Mouse (Mus musculus): ENCODE measurements around the gene 1700034J05Rik. TPM values are rescaled to one million over a fixed set of nuclear protein-coding genes. Genes with fewer than 3 reads are reported as not detected.

Gene 1700034J05Rik
- polyA plus RNA-seq, 1 experiment from 2014 or later: 0.42 TPM

DNA sequence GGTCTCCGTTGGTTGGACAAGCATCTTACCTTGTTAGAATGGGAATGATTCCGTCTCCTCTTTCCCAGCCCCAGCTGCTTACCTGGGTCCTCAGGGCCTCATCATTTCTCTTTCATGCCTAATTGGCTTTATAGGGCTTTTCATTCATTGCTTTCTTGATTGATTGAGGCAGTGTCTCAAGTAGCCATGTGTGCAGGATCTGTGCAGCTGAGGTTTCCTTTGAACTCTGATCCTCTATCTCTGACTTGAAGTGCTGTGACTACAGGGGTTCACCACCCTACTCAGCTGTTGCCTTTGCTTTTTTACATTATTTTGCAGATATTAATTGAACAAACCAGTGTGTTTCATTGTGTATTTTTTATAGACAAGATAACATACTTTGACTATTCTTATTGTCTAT lies 25.2 kb downstream of the 1700034J05Rik start:
- Histone ChIP-seq H3K9me3 (replicated peaks; ENCODE audit: control insufficient read depth, low read length) (no peaks in the 10 kb centered on the region), H3K4me3 (ENCODE audit: low read depth, low read length) (no peak overlapping the region), H3K27ac (ENCODE audit: low read depth, low read length) (no peak overlapping the region), H3K4me1 (ENCODE audit: control insufficient read depth, insufficient read depth, low read length) (peaks cover 16% of the 10 kb centered on the region), H3K27me3 (ENCODE audit: control insufficient read depth, insufficient read depth, low read length) (no peaks in the 10 kb centered on the region), H3K9ac (ENCODE audit: low read depth, low read length) (no peak overlapping the region), H3K4me2 (no peak overlapping the region), H3K36me3 (ENCODE audit: control insufficient read depth, insufficient read depth, low read length) (no peaks in the 10 kb centered on the region)
- 82% methylated on average over 2 of the region's 2 CpGs for WGBS (ENCODE audit: insufficient replicate concordance)
- ATAC-seq (replicated peaks; ENCODE audit: insufficient number of reproducible peaks, low FRiP score, low TSS enrichment): no peak

DNA sequence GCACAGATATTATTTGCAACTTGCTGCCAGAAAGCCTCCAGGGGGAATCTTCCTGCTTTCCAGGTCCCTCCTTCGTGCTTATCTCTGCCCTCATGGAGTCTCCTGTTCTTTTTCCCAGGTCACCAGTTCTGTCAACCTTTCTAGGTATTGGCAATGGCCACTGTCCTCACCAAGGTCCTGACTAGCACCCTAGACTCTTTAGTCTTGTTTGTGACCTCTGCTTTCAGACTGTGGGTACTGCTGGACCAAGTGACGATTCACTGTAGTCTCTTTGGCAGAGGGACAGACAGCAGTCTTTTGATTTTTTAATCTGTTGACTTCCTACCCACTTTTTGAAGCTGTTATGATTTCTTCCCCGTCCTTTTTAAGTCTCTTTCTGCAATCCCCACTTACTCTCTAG lies 26.1 kb downstream of the 1700034J05Rik start:
- Histone ChIP-seq H3K4me1 (ENCODE audit: control insufficient read depth, insufficient read depth, low read length) (peaks cover 16% of the 10 kb centered on the region), H3K36me3 (ENCODE audit: control insufficient read depth, insufficient read depth, low read length) (no peaks in the 10 kb centered on the region), H3K27ac (ENCODE audit: low read depth, low read length) (peak overlapping the region; percentile 0; the same call in 1 of the 2 replicates), H3K27me3 (ENCODE audit: control insufficient read depth, insufficient read depth, low read length) (no peaks in the 10 kb centered on the region), H3K9ac (ENCODE audit: low read depth, low read length) (no peak overlapping the region), H3K4me3 (ENCODE audit: low read depth, low read length) (no peak overlapping the region), H3K9me3 (replicated peaks; ENCODE audit: control insufficient read depth, low read length) (no peaks in the 10 kb centered on the region), H3K4me2 (no peak overlapping the region)
- no peak for ATAC-seq (replicated peaks; ENCODE audit: insufficient number of reproducible peaks, low FRiP score, low TSS enrichment)
- WGBS (ENCODE audit: insufficient replicate concordance): 33% methylated on average over 3 of the region's 3 CpGs

DNA sequence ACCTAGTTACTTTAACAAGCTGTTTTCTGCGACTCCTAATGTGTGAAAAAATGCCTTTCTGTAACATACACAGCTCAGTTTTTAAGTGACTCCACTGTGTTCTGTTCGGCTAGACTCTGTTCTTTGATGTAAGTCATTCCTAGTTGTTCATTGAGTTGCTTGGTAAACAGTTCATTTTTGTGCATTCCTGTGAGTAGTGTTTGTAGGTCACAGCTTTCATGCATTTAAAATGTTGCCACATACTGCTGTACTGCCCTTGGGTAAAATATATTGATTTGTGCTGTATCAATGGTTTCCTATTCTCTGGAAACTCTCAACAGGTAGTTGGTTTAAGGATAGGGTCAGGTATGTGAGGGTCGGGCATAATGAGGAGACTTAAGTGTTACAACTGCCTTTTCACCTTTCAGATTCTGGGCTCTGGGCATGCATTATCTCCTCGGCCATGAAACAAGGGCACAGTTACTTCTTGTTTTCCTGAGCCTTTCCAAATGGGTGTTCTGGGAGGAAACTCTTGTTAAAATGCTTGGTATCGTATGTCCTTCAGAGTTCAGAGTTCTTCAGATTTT lies 27.7 kb downstream of the 1700034J05Rik start:
- Histone ChIP-seq H3K27ac (ENCODE audit: low read depth, low read length) (no peak overlapping the region), H3K9ac (ENCODE audit: low read depth, low read length) (no peak overlapping the region)
- 71% methylated on average over 5 of the region's 5 CpGs for WGBS (ENCODE audit: insufficient replicate concordance)

DNA sequence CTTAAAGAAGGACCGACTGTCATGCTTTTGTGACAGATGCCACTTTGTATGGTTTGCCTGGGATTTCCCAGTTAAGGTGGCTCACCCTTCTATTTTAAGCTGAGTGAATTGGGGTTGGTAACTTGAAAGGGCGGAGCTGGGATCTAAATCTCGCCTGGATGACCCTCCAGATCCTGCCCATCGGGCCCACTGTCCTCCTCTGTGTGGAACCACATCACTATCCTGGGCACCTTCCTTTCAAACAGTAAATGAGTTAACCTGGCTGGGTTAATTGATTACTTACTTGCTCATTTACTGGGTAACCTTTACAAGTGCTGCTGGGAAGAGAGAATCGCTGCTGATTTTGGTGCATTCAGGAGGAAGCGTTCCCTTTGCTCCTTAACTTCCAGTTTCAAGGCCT lies 35.9 kb downstream of the 1700034J05Rik start:
- Histone ChIP-seq H3K27ac (ENCODE audit: low read depth, low read length) (no peak overlapping the region), H3K4me1 (ENCODE audit: control insufficient read depth, insufficient read depth, low read length) (peaks cover 18% of the 10 kb centered on the region), H3K36me3 (ENCODE audit: control insufficient read depth, insufficient read depth, low read length) (0 out of 2 replicates have a peak, but pooled peaks cover 2% of the 10 kb centered on the region), H3K4me2 (no peak overlapping the region), H3K9me3 (replicated peaks; ENCODE audit: control insufficient read depth, low read length) (no peaks in the 10 kb centered on the region), H3K9ac (ENCODE audit: low read depth, low read length) (no peak overlapping the region), H3K27me3 (ENCODE audit: control insufficient read depth, insufficient read depth, low read length) (no peaks in the 10 kb centered on the region), H3K4me3 (ENCODE audit: low read depth, low read length) (no peak overlapping the region)
- no peak for ATAC-seq (replicated peaks; ENCODE audit: insufficient number of reproducible peaks, low FRiP score, low TSS enrichment)
- 81% methylated on average over 6 of the region's 6 CpGs for WGBS (ENCODE audit: insufficient replicate concordance)

More for the DNA sequence above, 27.7 kb downstream of the 1700034J05Rik start:
- Histone ChIP-seq H3K4me3 (ENCODE audit: low read depth, low read length) (no peak overlapping the region), H3K36me3 (ENCODE audit: control insufficient read depth, insufficient read depth, low read length) (no peaks in the 10 kb centered on the region), H3K9me3 (replicated peaks; ENCODE audit: control insufficient read depth, low read length) (no peaks in the 10 kb centered on the region), H3K27me3 (ENCODE audit: control insufficient read depth, insufficient read depth, low read length) (no peaks in the 10 kb centered on the region), H3K4me2 (no peak overlapping the region), H3K4me1 (ENCODE audit: control insufficient read depth, insufficient read depth, low read length) (peaks cover 9% of the 10 kb centered on the region)
- ATAC-seq (replicated peaks; ENCODE audit: insufficient number of reproducible peaks, low FRiP score, low TSS enrichment): no peak

DNA sequence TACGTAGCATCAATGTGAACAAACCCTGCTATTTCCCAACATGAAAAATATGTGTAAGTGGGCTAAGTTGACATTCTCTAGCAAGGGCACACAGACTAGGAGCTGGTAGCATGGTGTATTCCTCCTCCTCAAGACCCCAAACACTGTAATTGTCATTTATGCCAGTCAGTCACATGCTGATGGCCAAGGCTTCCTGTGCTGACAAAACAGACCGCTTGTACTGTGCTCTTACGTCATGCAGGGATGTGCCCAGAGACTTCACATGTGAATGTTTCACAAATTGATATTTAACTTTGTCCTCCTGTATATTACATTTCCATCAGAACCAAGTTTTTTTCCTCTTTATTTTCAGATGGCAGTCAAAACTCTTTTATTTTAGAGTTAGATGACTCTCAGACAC lies 36.8 kb downstream of the 1700034J05Rik start:
- Histone ChIP-seq H3K9ac (ENCODE audit: low read depth, low read length) (no peak overlapping the region), H3K27me3 (ENCODE audit: control insufficient read depth, insufficient read depth, low read length) (no peaks in the 10 kb centered on the region), H3K27ac (ENCODE audit: low read depth, low read length) (no peak overlapping the region), H3K4me1 (ENCODE audit: control insufficient read depth, insufficient read depth, low read length) (peaks cover 28% of the 10 kb centered on the region), H3K4me3 (ENCODE audit: low read depth, low read length) (no peak overlapping the region), H3K36me3 (ENCODE audit: control insufficient read depth, insufficient read depth, low read length) (0 out of 2 replicates have a peak, but pooled peaks cover 2% of the 10 kb centered on the region), H3K9me3 (replicated peaks; ENCODE audit: control insufficient read depth, low read length) (no peaks in the 10 kb centered on the region), H3K4me2 (no peak overlapping the region)
- ATAC-seq (replicated peaks; ENCODE audit: insufficient number of reproducible peaks, low FRiP score, low TSS enrichment): no peak
- 83% methylated on average over 3 of the region's 3 CpGs for WGBS (ENCODE audit: insufficient replicate concordance)

DNA sequence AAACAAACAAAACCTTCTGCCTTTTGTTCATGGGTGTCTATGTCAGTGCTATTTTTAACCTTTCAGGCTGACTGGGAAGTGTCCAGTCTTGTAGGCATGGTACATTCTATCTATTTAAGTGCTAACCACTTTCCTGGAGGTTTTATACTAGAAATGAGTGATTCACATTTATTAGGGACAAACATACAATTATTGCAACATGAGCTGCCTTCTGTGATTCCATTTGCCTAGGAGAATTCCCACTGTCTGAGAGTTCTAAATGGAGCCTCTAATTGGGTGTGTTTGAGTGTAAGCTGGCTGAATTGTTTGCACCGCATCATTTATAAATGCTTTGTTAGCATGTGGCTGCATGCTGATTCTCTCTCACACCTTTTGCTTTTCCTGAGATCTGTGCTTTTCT lies 38.4 kb downstream of the 1700034J05Rik start:
- Histone ChIP-seq H3K4me2 (no peak overlapping the region), H3K4me3 (ENCODE audit: low read depth, low read length) (no peak overlapping the region), H3K27me3 (ENCODE audit: control insufficient read depth, insufficient read depth, low read length) (no peaks in the 10 kb centered on the region), H3K4me1 (ENCODE audit: control insufficient read depth, insufficient read depth, low read length) (peaks cover 44% of the 10 kb centered on the region), H3K9me3 (replicated peaks; ENCODE audit: control insufficient read depth, low read length) (no peaks in the 10 kb centered on the region), H3K36me3 (ENCODE audit: control insufficient read depth, insufficient read depth, low read length) (0 out of 2 replicates have a peak, but pooled peaks cover 2% of the 10 kb centered on the region), H3K27ac (ENCODE audit: low read depth, low read length) (no peak overlapping the region), H3K9ac (ENCODE audit: low read depth, low read length) (no peak overlapping the region)
- 84% methylated on average over 1 of the region's 1 CpGs for WGBS (ENCODE audit: insufficient replicate concordance)
- no peak for ATAC-seq (replicated peaks; ENCODE audit: insufficient number of reproducible peaks, low FRiP score, low TSS enrichment)

DNA sequence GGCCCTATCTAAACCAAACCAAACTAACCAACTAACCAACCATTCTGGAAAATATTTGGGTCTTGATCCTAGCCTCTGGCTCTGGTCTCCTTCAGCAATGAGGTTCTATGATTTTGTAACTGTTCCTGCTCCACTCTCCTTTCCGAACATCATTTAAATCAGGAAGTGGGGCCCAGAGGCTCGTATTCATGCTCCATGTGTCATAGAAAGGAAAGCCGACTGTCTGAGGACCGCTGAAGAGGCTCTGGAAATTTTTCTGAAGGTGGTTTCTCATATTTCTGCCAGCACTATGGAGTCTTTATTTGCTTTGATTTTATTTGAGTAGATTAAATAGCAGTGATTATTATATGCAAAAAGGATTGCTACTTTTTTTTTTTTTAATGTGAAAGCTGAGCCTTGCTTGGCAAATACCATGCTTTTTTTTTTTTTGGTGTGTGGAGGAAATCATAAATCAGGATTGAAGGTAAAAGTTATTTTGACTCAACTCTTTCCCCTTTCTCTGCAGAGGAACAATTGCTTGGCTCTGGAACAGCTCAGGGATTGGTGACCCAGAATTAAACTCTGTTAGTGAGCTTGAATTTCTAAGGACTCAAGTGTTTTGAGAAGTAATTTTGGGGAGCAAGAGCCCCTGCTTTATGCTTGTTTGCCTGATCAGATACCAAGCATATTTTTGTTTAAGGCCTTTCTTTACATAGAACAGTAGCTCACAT lies 40.6 kb downstream of the 1700034J05Rik start:
- Histone ChIP-seq H3K9me3 (replicated peaks; ENCODE audit: control insufficient read depth, low read length) (no peaks in the 10 kb centered on the region), H3K36me3 (ENCODE audit: control insufficient read depth, insufficient read depth, low read length) (0 out of 2 replicates have a peak, but pooled peaks cover 2% of the 10 kb centered on the region), H3K27ac (ENCODE audit: low read depth, low read length) (peak overlapping the region; percentile 64), H3K9ac (ENCODE audit: low read depth, low read length) (no peak overlapping the region), H3K27me3 (ENCODE audit: control insufficient read depth, insufficient read depth, low read length) (no peaks in the 10 kb centered on the region), H3K4me2 (no peak overlapping the region), H3K4me1 (ENCODE audit: control insufficient read depth, insufficient read depth, low read length) (peaks cover 50% of the 10 kb centered on the region), H3K4me3 (ENCODE audit: low read depth, low read length) (no peak overlapping the region)
- ATAC-seq (replicated peaks; ENCODE audit: insufficient number of reproducible peaks, low FRiP score, low TSS enrichment): no peak
- 47% methylated on average over 4 of the region's 4 CpGs for WGBS (ENCODE audit: insufficient replicate concordance)

DNA sequence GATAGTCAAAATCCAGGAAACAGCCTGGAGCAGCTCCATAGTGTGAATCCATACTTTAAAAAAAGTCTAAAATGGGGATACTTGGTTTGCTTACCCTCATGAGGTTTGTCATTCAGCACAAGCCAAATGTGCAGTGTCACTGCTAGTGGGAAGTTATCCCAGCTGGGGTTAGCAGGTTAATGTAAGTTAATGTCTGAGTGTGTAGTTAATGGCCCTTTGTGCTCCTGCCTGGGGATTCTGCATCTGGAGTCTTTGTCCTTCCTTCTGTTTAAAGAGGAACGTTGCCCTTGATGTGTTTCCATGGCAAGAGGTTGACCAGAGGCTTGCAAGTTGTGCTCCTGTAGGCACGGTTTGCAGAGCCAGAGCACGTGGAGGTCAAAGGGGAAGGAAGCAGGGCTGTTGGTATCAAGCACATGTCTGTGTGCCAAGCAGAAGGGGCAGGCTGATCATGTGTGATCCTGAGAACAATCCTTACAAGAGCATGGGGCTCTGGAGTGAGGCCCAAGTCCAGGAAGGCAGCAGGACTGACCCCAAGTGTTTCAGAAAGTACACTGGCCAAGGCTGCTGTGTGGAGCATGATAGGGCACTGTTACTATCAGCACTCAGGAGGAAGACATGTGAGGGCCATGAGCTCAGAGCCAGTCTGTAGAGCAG lies 41.3 kb downstream of the 1700034J05Rik start:
- Histone ChIP-seq H3K4me3 (ENCODE audit: low read depth, low read length) (no peak overlapping the region), H3K36me3 (ENCODE audit: control insufficient read depth, insufficient read depth, low read length) (no peaks in the 10 kb centered on the region), H3K4me2 (no peak overlapping the region), H3K9me3 (replicated peaks; ENCODE audit: control insufficient read depth, low read length) (no peaks in the 10 kb centered on the region), H3K27me3 (ENCODE audit: control insufficient read depth, insufficient read depth, low read length) (no peaks in the 10 kb centered on the region), H3K9ac (ENCODE audit: low read depth, low read length) (no peak overlapping the region), H3K27ac (ENCODE audit: low read depth, low read length) (peak overlapping the region; percentile 64), H3K4me1 (ENCODE audit: control insufficient read depth, insufficient read depth, low read length) (peaks cover 53% of the 10 kb centered on the region)
- no peak for ATAC-seq (replicated peaks; ENCODE audit: insufficient number of reproducible peaks, low FRiP score, low TSS enrichment)
- WGBS (ENCODE audit: insufficient replicate concordance): 23% methylated on average over 3 of the region's 3 CpGs

Measured in heart, embryonic 11.5 days (tissue).